Mouse (Mus musculus): ENCODE data around the gene 0610040J01Rik. TPM values are rescaled to one million over a fixed set of nuclear protein-coding genes. Genes with fewer than 3 reads are reported as not detected.

Gene 0610040J01Rik
- total RNA-seq, 2 experiments from 2014 or later: 7.4 TPM

- DNase-seq (ENCODE audit: low spot score in 2 of 2): no peak
These were observed 16.4 kb downstream of the 0610040J01Rik start for GRCm38 (mm10) chr5:63828380-63829185.

DNA sequence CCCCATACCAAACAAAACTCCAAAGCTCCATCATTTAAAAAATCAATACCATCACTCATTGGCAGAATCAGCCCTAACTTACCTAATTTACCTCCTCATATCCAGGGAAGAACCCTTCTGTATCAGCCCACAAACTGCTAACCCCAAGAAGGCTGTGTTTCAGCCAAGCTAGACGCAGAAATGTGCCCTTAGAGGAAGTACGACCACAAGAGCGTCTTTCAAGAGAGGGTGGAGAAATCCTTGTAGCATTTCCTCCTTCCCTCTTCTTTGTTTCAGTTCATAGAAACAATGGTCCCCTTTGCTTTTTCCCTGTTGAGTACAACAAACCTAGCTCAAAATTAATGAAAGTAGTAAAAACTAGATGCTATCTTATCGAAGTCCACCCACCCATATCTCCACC, 18.9 kb downstream of the 0610040J01Rik start:
- DNase-seq (ENCODE audit: low spot score in 2 of 2): no peak

DNA sequence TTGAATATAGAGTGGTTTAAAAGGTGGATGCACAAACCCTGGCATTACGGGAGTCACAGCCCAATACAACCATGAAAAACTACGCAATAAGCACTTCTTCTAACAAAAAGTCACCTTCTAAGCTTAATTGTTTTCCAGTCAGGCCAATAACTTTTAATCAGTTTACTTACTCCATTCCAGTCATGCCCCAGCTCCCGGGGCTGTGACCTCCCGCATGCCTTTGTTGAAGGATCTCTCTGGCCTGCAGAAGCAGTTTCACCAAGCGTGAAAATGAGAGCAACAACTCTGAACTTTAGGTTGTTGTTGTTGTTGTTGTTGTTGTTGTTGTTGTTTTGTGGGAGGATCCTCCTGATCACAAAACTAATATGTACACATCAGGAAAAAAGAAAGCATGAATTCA, 21.8 kb downstream of the 0610040J01Rik start:
- no peak for DNase-seq (ENCODE audit: low spot score in 2 of 2)

- DNase-seq (ENCODE audit: low spot score in 2 of 2): no peak
These were observed 22.3 kb downstream of the 0610040J01Rik start for GRCm38 (mm10) chr5:63834435-63834834.

- DNase-seq (ENCODE audit: low spot score in 2 of 2): no peak
These were observed 25.0 kb downstream of the 0610040J01Rik start for GRCm38 (mm10) chr5:63837115-63837514.

DNA sequence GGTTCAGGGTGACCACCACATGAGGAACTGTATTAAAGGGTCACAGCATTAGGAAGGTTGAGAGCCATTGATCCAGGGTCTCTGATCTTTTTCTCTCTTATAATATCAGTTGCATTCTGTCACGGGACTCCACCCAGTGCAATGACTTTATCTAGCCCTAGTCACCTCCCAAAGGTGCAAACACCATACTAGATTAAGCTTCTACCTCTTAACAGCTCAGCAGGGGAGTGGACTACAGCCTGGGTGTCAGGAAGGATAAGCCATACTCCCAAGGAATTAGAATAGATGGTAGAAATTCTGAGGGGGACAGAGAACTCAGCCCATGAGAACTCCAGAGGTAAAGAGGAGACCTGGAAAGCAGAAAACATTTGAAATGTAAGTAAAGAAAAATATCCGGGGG, 25.7 kb downstream of the 0610040J01Rik start:
- DNase-seq (ENCODE audit: low spot score in 2 of 2): no peak

- no peak for DNase-seq (ENCODE audit: low spot score in 2 of 2)
These were observed 27.7 kb downstream of the 0610040J01Rik start for GRCm38 (mm10) chr5:63839801-63840416.

DNA sequence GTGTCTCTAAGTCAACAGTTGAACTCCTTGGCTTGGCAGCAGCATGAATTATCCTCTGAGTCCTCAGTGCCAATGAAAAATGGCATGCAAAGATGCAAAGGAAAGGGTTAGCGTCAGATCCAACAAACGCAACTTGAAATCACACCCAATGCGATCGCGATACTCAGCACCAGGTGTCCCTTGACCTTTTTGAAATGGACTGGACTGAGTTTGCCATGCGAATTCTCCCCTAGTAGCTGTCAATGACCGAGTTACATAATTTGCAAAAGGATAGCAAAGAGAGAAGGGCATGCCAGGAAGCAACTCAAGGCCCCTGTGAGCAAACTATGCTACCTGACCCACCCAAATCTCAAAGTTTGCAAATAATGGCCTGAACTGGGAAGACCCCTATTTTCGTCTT, 34.9 kb downstream of the 0610040J01Rik start:
- no peak for DNase-seq (ENCODE audit: low spot score in 2 of 2)

DNA sequence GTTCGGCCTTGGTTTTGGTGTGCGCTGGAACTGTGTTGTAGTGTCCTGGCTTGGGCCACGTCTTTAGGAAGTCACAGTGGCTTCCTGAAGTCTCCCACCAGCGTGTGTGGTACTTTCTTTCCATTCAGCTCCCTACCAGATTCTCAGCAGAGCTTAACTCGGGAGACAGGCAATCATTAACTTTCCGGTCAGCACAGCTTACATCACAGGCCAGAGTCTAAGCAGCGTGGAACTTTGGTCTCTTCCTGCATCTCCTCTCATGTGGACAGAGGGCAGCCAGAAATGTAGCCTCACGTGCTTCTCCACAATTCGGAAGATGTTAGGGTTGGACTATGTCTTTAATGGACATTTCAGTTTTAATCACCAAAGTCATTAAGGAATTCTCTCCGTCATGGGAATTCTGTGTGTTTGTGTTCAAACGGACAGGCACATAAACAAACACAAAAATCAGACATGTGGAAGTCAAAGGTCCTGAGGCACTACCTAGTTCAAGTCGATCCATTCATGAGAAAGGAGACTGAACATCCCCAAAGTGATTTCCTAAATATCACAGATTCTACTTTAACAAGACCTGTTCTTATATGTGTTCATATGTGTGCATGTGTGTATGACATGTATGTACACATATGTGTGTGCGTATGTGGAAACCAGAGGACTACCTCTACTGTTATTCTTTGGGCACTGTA, 35.5 kb downstream of the 0610040J01Rik start:
- DNase-seq (ENCODE audit: low spot score in 2 of 2): no peak

DNA sequence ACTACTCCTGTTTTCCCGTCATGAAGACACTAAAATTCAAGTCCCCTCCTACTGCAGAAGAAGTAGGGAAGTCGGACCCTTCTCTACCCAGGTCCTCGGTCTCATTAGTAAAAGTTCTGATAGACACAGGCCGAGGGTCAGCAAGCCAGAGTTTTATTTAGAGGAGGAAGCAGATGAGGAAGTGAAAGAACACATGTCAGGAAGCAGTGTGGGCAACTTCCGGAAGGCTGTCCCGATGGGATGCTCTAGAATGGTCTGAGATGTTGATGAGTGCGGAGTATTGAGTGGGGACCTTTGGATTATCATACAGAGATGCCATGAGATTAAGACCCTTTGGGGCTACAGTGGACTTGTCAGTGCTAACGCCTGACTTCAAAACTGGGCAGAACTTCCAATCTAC, 46.7 kb downstream of the 0610040J01Rik start:
- no peak for DNase-seq (ENCODE audit: low spot score in 2 of 2)

GRCm38 (mm10) chr5:63867421-63867820, 55.3 kb downstream of the 0610040J01Rik start:
- no peak for DNase-seq (ENCODE audit: low spot score in 2 of 2)

GRCm38 (mm10) chr5:63872176-63872932, 60.2 kb downstream of the 0610040J01Rik start:
- DNase-seq (ENCODE audit: low spot score in 2 of 2): peak; percentile 62 to 63

- DNase-seq (ENCODE audit: low spot score in 2 of 2): no peak
These were observed 62.7 kb downstream of the 0610040J01Rik start for GRCm38 (mm10) chr5:63874880-63875279.

GRCm38 (mm10) chr5:63876081-63876480, 63.9 kb downstream of the 0610040J01Rik start:
- no peak for DNase-seq (ENCODE audit: low spot score in 2 of 2)

DNA sequence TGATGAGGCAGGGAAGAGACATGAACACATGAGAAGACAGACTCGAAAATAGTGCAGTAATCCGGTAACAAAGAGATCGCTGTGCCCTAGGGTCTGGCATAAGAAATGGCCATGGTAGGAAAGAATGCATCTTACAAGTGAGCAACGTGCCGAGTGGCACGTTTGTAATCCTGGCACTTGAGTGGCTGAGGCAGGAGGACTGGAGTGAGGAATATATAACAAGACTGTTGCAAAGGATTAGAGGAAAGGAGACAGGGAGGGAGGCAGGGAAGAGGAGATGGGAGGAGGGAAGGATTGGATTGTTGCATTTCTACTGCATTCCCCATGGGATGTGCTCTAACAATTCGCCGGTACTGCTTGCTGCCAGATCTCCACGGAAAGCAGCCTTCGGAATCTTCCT, 66.9 kb downstream of the 0610040J01Rik start:
- no peak for DNase-seq (ENCODE audit: low spot score in 2 of 2)

- no peak for DNase-seq (ENCODE audit: low spot score in 2 of 2)
These were observed 74.1 kb downstream of the 0610040J01Rik start for GRCm38 (mm10) chr5:63886292-63886691.

DNA sequence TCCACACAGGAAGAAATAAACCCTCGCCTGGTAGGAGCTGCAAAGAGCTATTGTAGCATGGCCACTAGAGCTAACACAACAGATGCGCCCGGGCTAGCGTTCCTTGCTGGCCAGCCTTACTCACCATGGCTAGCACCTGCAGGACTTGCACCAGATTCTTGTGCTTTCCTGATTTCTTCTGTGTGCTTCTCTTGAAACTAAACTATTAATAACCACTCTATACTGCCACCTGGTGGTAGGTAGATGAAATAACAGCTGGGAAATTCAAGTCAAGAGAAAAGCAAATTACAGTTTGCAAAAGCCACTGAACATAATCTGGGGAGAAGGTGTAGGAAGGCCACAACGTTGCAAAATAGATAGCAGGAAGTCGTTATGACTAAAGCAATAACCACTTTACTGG, 74.5 kb downstream of the 0610040J01Rik start:
- peak in 1 of 2 experiments; percentile 17 for DNase-seq (ENCODE audit: low spot score in 2 of 2)

GRCm38 (mm10) chr5:63887111-63887510, 74.9 kb downstream of the 0610040J01Rik start:
- no peak for DNase-seq (ENCODE audit: low spot score in 2 of 2)

- DNase-seq (ENCODE audit: low spot score in 2 of 2): no peak
These were observed 79.1 kb downstream of the 0610040J01Rik start for GRCm38 (mm10) chr5:63891241-63891640.

DNA sequence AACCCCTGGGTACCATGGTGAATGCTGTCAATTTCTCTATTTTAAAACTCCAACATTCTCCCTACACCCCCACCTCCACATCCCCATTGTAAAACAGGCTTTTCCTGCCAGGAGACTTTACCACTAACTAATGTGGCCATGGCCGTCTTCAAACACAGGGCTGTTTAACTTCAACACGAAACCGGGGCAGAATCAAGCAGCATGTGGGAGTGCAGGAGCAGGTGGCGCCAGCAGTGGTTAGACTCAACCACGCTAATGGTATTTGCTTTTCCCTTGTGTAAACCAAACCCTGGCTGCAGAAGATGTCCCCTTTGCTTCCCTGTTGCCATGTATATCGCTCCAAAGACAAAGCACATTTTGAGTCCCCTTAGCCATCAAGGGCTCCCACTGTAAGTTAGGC, 79.7 kb downstream of the 0610040J01Rik start:
- no peak for DNase-seq (ENCODE audit: low spot score in 2 of 2)
